Mouse (Mus musculus): ENCODE data around the gene Coro1b. TPM values are rescaled to one million over a fixed set of nuclear protein-coding genes. Genes with fewer than 3 reads are reported as not detected.

The Coro1b gene
- total RNA-seq, 1 experiment = 73.8 TPM

GRCm38 (mm10) chr19:4166678-4167476 lies 18.5 kb downstream of the Coro1b start:
- DNase-seq (ENCODE audit: low read depth, low spot score) = no peak
- Histone ChIP-seq H3K36me3 (ENCODE audit: control insufficient read depth, insufficient read depth, low read length, poor library complexity, severe bottlenecking) (no peaks in the 10 kb centered on the region), H3K4me3 (ENCODE audit: insufficient read depth in 1 of 2, low read depth in 1 of 2, low read length in 2 of 2, poor library complexity in 1 of 2, severe bottlenecking in 1 of 2) (no peak overlapping the region), H3K9me3 (ENCODE audit: control insufficient read depth, insufficient read depth, low read depth, low read length) (no peaks in the 10 kb centered on the region), H3K4me1 (ENCODE audit: control insufficient read depth in 2 of 2, insufficient read depth in 2 of 2, low read length in 2 of 2, poor library complexity in 1 of 2) (peaks cover 0 to 25% of the 10 kb centered on the region in 2 experiments; a peak in 1 of 4 replicates), H3K9ac (ENCODE audit: insufficient read depth, low read depth, low read length, poor library complexity, severe bottlenecking) (no peak overlapping the region), H3K27ac (ENCODE audit: insufficient read depth, low read depth, low read length, poor library complexity, severe bottlenecking) (no peak overlapping the region)
- in situ Hi-C loops (cut with MboI; ENCODE audit: low sequenced_read_pairs in 2 of 2, unreplicated experiment in 2 of 2) = no loop called here
- TF ChIP-seq ZNF384 (IDR thresholded peaks at IDR 0.05; ENCODE audit: low read depth, low read length) = no peak
- no peak for TF ChIP-seq ZC3H11A (IDR thresholded peaks at IDR 0.05; ENCODE audit: borderline replicate concordance, low read depth, low read length)
- TF ChIP-seq MAFK (IDR thresholded peaks at IDR 0.05; ENCODE audit: insufficient read depth, low read depth, low read length) = no peak
- no peak for TF ChIP-seq CHD2 (IDR thresholded peaks at IDR 0.05; ENCODE audit: low read depth, low read length)
- TF ChIP-seq HCFC1 (IDR thresholded peaks at IDR 0.05; ENCODE audit: borderline replicate concordance, insufficient read depth, low read length) = no peak

GRCm38 (mm10) chr19:4169378-4169784 lies 21.0 kb downstream of the Coro1b start:
- Histone ChIP-seq H3K9me3 (ENCODE audit: control insufficient read depth, insufficient read depth, low read depth, low read length) (no peaks in the 10 kb centered on the region), H3K36me3 (ENCODE audit: control insufficient read depth, insufficient read depth, low read length, poor library complexity, severe bottlenecking) (no peaks in the 10 kb centered on the region), H3K4me3 (ENCODE audit: insufficient read depth in 1 of 2, low read depth in 1 of 2, low read length in 2 of 2, poor library complexity in 1 of 2, severe bottlenecking in 1 of 2) (peak overlapping the region; percentile 63 to 88), H3K9ac (ENCODE audit: insufficient read depth, low read depth, low read length, poor library complexity, severe bottlenecking) (peak overlapping the region; percentile 72), H3K27ac (ENCODE audit: insufficient read depth, low read depth, low read length, poor library complexity, severe bottlenecking) (no peak overlapping the region), H3K4me1 (ENCODE audit: control insufficient read depth in 2 of 2, insufficient read depth in 2 of 2, low read length in 2 of 2, poor library complexity in 1 of 2) (peaks cover 0 to 24% of the 10 kb centered on the region in 2 experiments; a peak in 1 of 4 replicates)
- in situ Hi-C loops (cut with MboI; ENCODE audit: low sequenced_read_pairs in 2 of 2, unreplicated experiment in 2 of 2) = no loop called here
- TF ChIP-seq MAFK (IDR thresholded peaks at IDR 0.05; ENCODE audit: insufficient read depth, low read depth, low read length) = 0 out of 2 replicates have a peak, but pooled peaks have one; percentile 56
- 0 out of 2 replicates have a peak, but pooled peaks have one; percentile 27 for TF ChIP-seq ZC3H11A (IDR thresholded peaks at IDR 0.05; ENCODE audit: borderline replicate concordance, low read depth, low read length)
- TF ChIP-seq CHD2 (IDR thresholded peaks at IDR 0.05; ENCODE audit: low read depth, low read length) = no peak
- peak; percentile 74 for TF ChIP-seq HCFC1 (IDR thresholded peaks at IDR 0.05; ENCODE audit: borderline replicate concordance, insufficient read depth, low read length)
- TF ChIP-seq ZNF384 (IDR thresholded peaks at IDR 0.05; ENCODE audit: low read depth, low read length) = no peak
- DNase-seq (ENCODE audit: low read depth, low spot score) = peak; percentile 95

GRCm38 (mm10) chr19:4169810-4170209 lies 21.4 kb downstream of the Coro1b start:
- no peaks in the 10 kb centered on the region for H3K9me3 ChIP-seq (ENCODE audit: control insufficient read depth, insufficient read depth, low read depth, low read length)
- peak overlapping the region; percentile 63 to 88 for H3K4me3 ChIP-seq (ENCODE audit: insufficient read depth in 1 of 2, low read depth in 1 of 2, low read length in 2 of 2, poor library complexity in 1 of 2, severe bottlenecking in 1 of 2)
- in situ Hi-C loops (cut with MboI; ENCODE audit: low sequenced_read_pairs in 2 of 2, unreplicated experiment in 2 of 2) = no loop called here
- H3K36me3 ChIP-seq (ENCODE audit: control insufficient read depth, insufficient read depth, low read length, poor library complexity, severe bottlenecking) = no peaks in the 10 kb centered on the region
- no peak for DNase-seq (ENCODE audit: low read depth, low spot score)
- H3K9ac ChIP-seq (ENCODE audit: insufficient read depth, low read depth, low read length, poor library complexity, severe bottlenecking) = peak overlapping the region; percentile 72
- no peak overlapping the region for H3K27ac ChIP-seq (ENCODE audit: insufficient read depth, low read depth, low read length, poor library complexity, severe bottlenecking)
- TF ChIP-seq HCFC1 (IDR thresholded peaks at IDR 0.05; ENCODE audit: borderline replicate concordance, insufficient read depth, low read length) (no peak), ZC3H11A (IDR thresholded peaks at IDR 0.05; ENCODE audit: borderline replicate concordance, low read depth, low read length) (no peak), MAFK (IDR thresholded peaks at IDR 0.05; ENCODE audit: insufficient read depth, low read depth, low read length) (no peak), CHD2 (IDR thresholded peaks at IDR 0.05; ENCODE audit: low read depth, low read length) (no peak), ZNF384 (IDR thresholded peaks at IDR 0.05; ENCODE audit: low read depth, low read length) (no peak)
- H3K4me1 ChIP-seq (ENCODE audit: control insufficient read depth in 2 of 2, insufficient read depth in 2 of 2, low read length in 2 of 2, poor library complexity in 1 of 2) = peaks cover 0 to 24% of the 10 kb centered on the region in 2 experiments; a peak in 1 of 4 replicates

GRCm38 (mm10) chr19:4170723-4171392 lies 22.4 kb downstream of the Coro1b start:
- H3K27ac ChIP-seq (ENCODE audit: insufficient read depth, low read depth, low read length, poor library complexity, severe bottlenecking) = no peak overlapping the region
- H3K9me3 ChIP-seq (ENCODE audit: control insufficient read depth, insufficient read depth, low read depth, low read length) = no peaks in the 10 kb centered on the region
- peaks cover 0 to 30% of the 10 kb centered on the region in 2 experiments; a peak in 2 of 4 replicates for H3K4me1 ChIP-seq (ENCODE audit: control insufficient read depth in 2 of 2, insufficient read depth in 2 of 2, low read length in 2 of 2, poor library complexity in 1 of 2)
- DNase-seq (ENCODE audit: low read depth, low spot score) = no peak
- no peak overlapping the region for H3K4me3 ChIP-seq (ENCODE audit: insufficient read depth in 1 of 2, low read depth in 1 of 2, low read length in 2 of 2, poor library complexity in 1 of 2, severe bottlenecking in 1 of 2)
- no peak overlapping the region for H3K9ac ChIP-seq (ENCODE audit: insufficient read depth, low read depth, low read length, poor library complexity, severe bottlenecking)
- no peak for TF ChIP-seq HCFC1 (IDR thresholded peaks at IDR 0.05; ENCODE audit: borderline replicate concordance, insufficient read depth, low read length)
- TF ChIP-seq CHD2 (IDR thresholded peaks at IDR 0.05; ENCODE audit: low read depth, low read length) = no peak
- no peak for TF ChIP-seq ZC3H11A (IDR thresholded peaks at IDR 0.05; ENCODE audit: borderline replicate concordance, low read depth, low read length)
- no peak for TF ChIP-seq MAFK (IDR thresholded peaks at IDR 0.05; ENCODE audit: insufficient read depth, low read depth, low read length)
- TF ChIP-seq ZNF384 (IDR thresholded peaks at IDR 0.05; ENCODE audit: low read depth, low read length) = no peak
- no peaks in the 10 kb centered on the region for H3K36me3 ChIP-seq (ENCODE audit: control insufficient read depth, insufficient read depth, low read length, poor library complexity, severe bottlenecking)
- in situ Hi-C loops (cut with MboI; ENCODE audit: low sequenced_read_pairs in 2 of 2, unreplicated experiment in 2 of 2) = no loop called here
